Mouse (Mus musculus): ENCODE data around the gene Dusp5. TPM values are rescaled to one million over a fixed set of nuclear protein-coding genes. Genes with fewer than 3 reads are reported as not detected.

Gene Dusp5
- polyA plus RNA-seq, 1 experiment from 2014 or later, result 6.3 TPM

DNA sequence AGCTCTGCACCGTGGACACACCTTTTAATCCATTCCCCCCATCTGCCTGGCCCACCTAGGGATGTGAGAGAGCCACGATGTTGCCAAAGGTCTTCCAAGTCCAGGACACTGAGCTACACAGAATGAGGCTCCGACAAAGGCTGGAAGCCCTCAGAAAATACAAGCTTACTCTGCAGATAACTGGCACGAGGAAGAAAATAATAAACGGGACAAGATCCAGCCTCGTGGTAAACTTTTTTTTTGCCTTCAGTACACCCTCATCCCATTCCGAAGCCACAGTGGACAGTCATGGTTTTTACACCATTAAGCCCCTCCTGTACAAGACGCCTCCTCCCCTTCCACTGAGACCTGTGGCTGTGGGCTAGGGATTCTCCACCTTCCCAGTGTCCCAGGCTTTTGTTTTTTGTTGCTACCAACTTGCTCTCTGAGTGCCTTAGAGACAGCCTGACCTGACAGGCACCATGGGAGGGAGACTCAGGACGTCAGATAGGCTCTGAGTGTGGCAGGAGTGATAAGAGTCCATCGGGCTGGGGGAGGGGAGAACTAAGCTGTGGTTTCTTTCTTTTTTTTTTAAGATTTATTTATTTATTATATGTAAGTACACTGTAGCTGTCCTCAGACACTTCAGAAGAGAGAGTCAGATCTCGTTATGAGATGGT, 7.6 kb upstream of the Dusp5 start:
- H3K27ac ChIP-seq (replicated peaks), result no peak overlapping the region
- no peaks in the 10 kb centered on the region for H3K9me3 ChIP-seq (replicated peaks)
- no peaks in the 10 kb centered on the region for H3K36me3 ChIP-seq
- 57% methylated on average over 11 of the region's 11 CpGs for WGBS
- peaks cover 26% of the 10 kb centered on the region for H3K4me1 ChIP-seq
- H3K4me3 ChIP-seq, result no peak overlapping the region
- peaks cover 23% of the 10 kb centered on the region for H3K27me3 ChIP-seq (ENCODE audit: low read depth, poor library complexity, severe bottlenecking)
- DNase-seq (ENCODE audit: low spot score), result no peak

DNA sequence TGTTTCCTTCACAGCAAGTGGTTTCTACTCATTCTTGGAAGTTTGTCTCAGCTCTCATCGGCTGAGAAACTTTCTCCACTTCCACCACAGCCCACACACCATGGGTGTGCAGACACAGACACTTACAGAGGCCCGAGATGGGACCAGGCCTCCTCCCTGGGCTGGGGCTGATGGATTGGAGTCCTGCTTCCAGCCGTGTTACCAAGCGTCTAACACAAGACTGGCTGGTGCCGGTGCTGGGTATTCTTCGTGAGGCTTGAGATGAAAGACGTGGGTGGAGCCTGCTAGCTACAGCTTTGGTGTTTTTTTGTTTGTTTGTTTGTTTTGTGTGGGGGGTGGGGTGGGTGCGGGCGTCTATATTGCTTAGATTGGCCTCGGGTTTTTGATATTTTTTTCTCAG, 1.4 kb upstream of the Dusp5 start:
- H3K9me3 ChIP-seq (replicated peaks), result no peaks in the 10 kb centered on the region
- H3K4me1 ChIP-seq, result peaks cover 56% of the 10 kb centered on the region

DNA sequence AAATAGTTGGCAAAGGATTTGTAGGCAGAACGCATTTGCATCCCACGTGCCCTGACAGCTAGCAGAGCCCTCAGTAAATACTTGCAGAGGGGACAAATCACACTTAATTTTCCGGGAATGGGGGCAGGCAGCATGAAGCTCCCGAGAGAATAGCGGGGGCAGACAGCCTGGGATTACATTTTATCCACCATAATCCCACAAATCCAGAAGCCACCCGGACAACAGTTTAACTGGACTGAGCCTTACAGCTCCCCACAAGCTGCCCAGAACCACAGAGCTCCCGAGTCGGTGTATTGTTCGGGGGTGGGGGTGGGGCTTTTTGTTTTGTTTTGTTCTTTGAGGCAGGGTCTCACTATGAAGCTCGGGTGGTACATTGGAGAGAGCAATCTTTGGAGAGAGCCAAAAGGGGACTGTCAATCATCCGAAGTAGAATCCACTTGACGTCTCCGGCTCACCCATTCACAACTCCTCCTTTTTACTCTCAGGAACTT, 733 bp upstream of the Dusp5 start:
- DNase-seq (ENCODE audit: low spot score), result peak; percentile 47
- H3K36me3 ChIP-seq, result no peaks in the 10 kb centered on the region
- peaks cover 54% of the 10 kb centered on the region for H3K27me3 ChIP-seq (ENCODE audit: low read depth, poor library complexity, severe bottlenecking)
- H3K9me3 ChIP-seq (replicated peaks), result no peaks in the 10 kb centered on the region
- 1% methylated on average over 13 of the region's 13 CpGs for WGBS
- H3K4me1 ChIP-seq, result peaks cover 55% of the 10 kb centered on the region
- H3K4me3 ChIP-seq, result peak overlapping the region; percentile 77
- peak overlapping the region; percentile 90 for H3K27ac ChIP-seq (replicated peaks)

More for the DNA sequence above, 1.4 kb upstream of the Dusp5 start:
- Histone ChIP-seq H3K36me3 (no peaks in the 10 kb centered on the region), H3K4me3 (0 out of 2 replicates have a peak overlapping the region, but pooled peaks have one; percentile 77), H3K27ac (replicated peaks) (no peak overlapping the region), H3K27me3 (ENCODE audit: low read depth, poor library complexity, severe bottlenecking) (peaks cover 47% of the 10 kb centered on the region)
- DNase-seq (ENCODE audit: low spot score), result no peak
- 17% methylated on average over 10 of the region's 10 CpGs for WGBS

DNA sequence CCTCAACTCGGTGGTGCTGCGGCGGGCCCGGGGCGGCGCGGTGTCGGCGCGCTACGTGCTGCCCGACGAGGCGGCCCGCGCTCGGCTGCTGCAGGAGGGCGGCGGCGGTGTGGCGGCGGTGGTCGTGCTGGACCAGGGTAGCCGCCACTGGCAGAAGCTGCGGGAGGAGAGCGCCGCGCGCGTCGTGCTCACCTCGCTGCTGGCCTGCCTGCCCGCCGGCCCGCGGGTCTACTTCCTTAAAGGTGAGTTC, 471 bp downstream of the Dusp5 start:
- peak overlapping the region; percentile 77 for H3K4me3 ChIP-seq
- peaks cover 4% of the 10 kb centered on the region; the same call in 1 of the 2 replicates for H3K36me3 ChIP-seq
- peaks cover 55% of the 10 kb centered on the region for H3K4me1 ChIP-seq
- no peaks in the 10 kb centered on the region for H3K9me3 ChIP-seq (replicated peaks)
- 0% methylated on average over 35 of the region's 36 CpGs for WGBS
- peaks cover 63% of the 10 kb centered on the region for H3K27me3 ChIP-seq (ENCODE audit: low read depth, poor library complexity, severe bottlenecking)
- peak overlapping the region; percentile 90 for H3K27ac ChIP-seq (replicated peaks)
- no peak for DNase-seq (ENCODE audit: low spot score)

DNA sequence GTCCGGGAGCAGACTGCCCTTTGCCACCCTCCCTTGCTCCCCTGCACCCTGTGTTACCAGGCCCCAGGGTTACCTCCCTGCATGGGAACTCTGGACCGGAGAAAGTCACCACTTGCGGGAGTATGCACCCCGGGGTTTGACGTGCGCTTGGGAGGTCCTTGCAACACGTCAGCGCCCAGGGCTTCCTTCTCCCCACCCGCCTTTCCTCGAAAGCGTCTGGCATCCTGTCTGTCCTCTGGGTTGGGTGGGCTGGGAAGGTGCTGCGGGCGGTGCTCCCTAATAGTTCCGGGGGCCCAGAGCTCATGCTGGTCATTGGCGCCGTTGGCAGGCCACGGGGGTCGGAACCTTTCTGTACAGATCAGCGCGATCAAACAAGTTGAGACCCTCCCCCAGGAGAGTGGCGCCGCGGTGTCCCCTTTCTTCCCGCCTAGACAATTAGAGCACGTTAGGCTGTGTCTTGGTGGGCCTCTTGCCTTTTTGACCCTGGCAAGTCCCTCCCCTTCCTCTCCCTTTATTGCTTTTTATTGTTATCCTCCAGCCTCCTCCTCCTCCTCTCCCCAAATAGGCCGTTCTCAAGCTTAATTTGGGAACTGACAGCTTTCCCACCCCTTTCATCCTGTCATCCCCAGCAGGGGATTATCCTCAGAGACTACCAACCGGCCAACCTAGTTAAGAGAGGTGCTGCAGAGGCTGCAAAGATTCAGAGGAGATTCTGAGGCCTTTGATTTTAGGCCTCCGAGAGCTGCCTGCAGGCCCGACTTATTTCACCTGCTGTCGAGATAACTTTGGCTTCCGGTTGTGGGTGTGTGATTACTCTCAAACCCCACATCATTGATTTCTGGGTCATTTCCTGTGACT, 1.0 kb downstream of the Dusp5 start:
- peak overlapping the region; percentile 77 for H3K4me3 ChIP-seq
- H3K27ac ChIP-seq (replicated peaks), result peak overlapping the region; percentile 90
- H3K27me3 ChIP-seq (ENCODE audit: low read depth, poor library complexity, severe bottlenecking), result peaks cover 65% of the 10 kb centered on the region
- DNase-seq (ENCODE audit: low spot score), result peak; percentile 72
- peaks cover 7% of the 10 kb centered on the region; the same call in 1 of the 2 replicates for H3K36me3 ChIP-seq
- WGBS, result under 1% methylated on average over 31 of the region's 31 CpGs
- H3K9me3 ChIP-seq (replicated peaks), result no peaks in the 10 kb centered on the region
- H3K4me1 ChIP-seq, result peaks cover 55% of the 10 kb centered on the region

DNA sequence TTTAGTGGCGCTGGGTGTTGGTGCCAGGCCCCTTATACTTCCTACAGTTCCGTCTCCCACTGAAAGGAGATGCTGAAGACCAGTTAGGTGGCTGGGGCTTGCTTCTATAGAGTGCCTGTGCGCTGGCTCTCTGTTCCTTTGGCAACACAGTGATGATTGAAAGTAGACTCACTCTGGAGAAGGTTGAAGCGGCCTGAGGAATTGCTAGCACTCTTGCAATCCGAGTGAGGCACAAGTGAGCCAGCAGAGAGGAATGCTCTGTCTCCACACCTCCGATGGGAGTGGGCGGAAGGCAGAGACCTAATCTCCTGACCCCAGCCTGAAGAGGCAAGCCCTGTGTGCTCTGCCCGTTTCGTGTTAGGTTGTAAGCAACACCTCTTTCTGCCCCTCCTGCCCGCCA, 2.5 kb downstream of the Dusp5 start:
- Histone ChIP-seq H3K36me3 (peaks cover 12% of the 10 kb centered on the region; the same call in 1 of the 2 replicates), H3K27ac (replicated peaks) (no peak overlapping the region), H3K27me3 (ENCODE audit: low read depth, poor library complexity, severe bottlenecking) (peaks cover 73% of the 10 kb centered on the region), H3K4me1 (peaks cover 55% of the 10 kb centered on the region), H3K4me3 (peak overlapping the region; percentile 77; the same call in 1 of the 2 replicates), H3K9me3 (replicated peaks) (no peaks in the 10 kb centered on the region)
- no peak for DNase-seq (ENCODE audit: low spot score)
- 38% methylated on average over 10 of the region's 10 CpGs for WGBS

DNA sequence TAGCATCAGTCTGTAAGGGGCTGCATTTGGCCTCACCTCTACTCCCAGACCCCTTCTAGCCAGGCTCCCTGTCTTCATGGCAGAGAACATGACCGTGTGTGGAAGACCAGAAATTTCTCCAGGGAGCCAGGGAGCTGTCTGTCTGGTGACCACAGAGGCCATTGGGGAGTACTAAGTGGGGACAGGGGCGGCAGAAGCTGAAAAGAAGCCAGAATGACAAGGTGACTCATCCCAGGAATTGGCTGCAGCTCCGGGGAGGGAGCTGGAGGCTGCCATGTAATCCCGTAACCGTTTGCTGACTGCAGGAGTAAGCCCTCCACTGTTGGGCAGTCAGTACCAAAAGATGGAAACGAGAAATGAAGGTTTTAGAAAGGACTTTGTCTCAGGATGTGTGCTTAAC, 3.1 kb downstream of the Dusp5 start:
- 46% methylated on average over 6 of the region's 6 CpGs for WGBS
- peaks cover 67% of the 10 kb centered on the region for H3K27me3 ChIP-seq (ENCODE audit: low read depth, poor library complexity, severe bottlenecking)
- H3K9me3 ChIP-seq (replicated peaks), result no peaks in the 10 kb centered on the region
- H3K4me1 ChIP-seq, result peaks cover 53% of the 10 kb centered on the region
- 0 out of 2 replicates have a peak overlapping the region, but pooled peaks have one; percentile 77 for H3K4me3 ChIP-seq
- no peak for DNase-seq (ENCODE audit: low spot score)
- H3K27ac ChIP-seq (replicated peaks), result no peak overlapping the region
- H3K36me3 ChIP-seq, result peaks cover 12% of the 10 kb centered on the region; the same call in 1 of the 2 replicates

DNA sequence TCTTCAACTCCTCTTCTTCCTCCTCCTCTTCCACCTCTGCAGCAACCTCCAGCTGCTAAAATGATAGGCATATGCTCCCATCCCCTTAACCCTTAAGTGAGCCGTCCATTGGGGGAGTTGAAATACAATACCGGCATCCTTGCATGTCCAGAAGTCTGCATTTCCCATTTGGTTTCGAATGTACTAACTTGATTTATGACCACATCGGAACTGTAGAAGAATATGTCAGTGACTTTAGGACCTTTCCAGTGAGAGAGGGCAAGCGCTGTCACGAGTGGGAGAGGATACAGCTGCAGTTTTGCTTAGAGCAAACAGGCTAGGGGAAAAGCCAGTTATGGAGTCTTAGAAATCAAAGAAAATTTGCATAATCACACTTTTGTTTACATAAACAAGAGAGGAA, 3.8 kb downstream of the Dusp5 start:
- peaks cover 16% of the 10 kb centered on the region; the same call in 1 of the 2 replicates for H3K36me3 ChIP-seq
- H3K4me3 ChIP-seq, result no peak overlapping the region
- DNase-seq (ENCODE audit: low spot score), result no peak
- peaks cover 46% of the 10 kb centered on the region for H3K4me1 ChIP-seq
- peaks cover 60% of the 10 kb centered on the region for H3K27me3 ChIP-seq (ENCODE audit: low read depth, poor library complexity, severe bottlenecking)
- H3K9me3 ChIP-seq (replicated peaks), result no peaks in the 10 kb centered on the region
- H3K27ac ChIP-seq (replicated peaks), result no peak overlapping the region
- 85% methylated on average over 6 of the region's 6 CpGs for WGBS

DNA sequence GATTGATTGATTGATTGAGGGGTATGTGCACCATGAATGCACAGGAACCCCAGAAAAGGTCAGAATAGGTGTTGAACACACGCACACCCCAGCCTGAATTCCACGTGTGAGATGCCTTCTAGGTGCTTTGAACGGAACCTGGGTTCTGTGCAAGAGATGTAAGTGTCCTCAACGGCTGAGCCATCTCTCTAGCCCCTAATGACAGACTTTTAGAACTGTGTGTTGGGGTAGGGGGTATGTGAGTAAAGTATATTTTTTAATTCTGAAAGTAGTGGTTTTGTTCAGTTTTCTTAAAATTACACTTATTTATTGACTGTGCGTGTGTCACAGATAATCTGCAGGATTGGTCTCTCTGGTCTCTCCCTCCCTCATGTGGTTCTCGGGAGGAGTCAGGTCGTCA, 4.3 kb downstream of the Dusp5 start:
- H3K27ac ChIP-seq (replicated peaks), result no peak overlapping the region
- 89% methylated on average over 7 of the region's 7 CpGs for WGBS
- no peaks in the 10 kb centered on the region for H3K9me3 ChIP-seq (replicated peaks)
- H3K4me1 ChIP-seq, result peaks cover 41% of the 10 kb centered on the region
- H3K4me3 ChIP-seq, result no peak overlapping the region
- H3K27me3 ChIP-seq (ENCODE audit: low read depth, poor library complexity, severe bottlenecking), result peaks cover 58% of the 10 kb centered on the region
- no peak for DNase-seq (ENCODE audit: low spot score)
- H3K36me3 ChIP-seq, result peaks cover 22% of the 10 kb centered on the region

DNA sequence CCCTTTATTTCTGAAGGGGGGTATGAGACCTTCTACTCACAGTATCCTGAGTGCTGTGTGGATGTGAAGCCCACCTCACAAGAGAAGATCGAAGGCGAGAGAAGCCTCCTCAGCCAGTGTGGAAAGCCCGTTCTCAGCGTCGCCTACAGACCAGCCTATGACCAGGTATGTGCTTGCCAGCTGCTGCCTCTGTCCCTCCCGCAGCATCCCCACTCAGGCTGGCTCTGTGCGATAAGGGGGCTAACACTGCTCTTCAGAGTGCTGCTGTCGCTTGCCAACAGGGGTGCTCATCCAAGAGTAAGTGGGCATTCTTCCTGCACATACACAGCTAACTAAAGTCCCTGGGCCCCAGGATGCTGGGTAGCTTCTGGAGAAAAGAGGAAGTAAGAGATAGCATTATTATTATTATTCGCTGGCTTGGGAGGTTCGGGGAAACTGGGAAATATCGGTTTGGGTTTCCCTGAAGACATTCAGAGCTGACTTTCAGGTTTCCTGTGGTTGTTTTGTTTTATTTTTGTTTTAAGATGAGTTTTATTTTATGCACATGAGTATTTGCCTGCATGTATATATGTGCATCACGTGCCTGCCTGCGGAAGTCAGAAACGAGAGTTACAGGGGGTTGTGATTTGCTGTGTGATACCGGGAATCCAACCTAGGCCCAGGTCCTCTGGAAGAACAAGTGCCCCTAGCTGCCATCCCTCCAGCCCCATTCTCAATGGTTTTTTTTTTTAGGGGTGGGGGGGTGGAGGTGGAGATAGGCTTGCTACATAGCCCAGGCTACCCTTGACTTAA, 5.1 kb downstream of the Dusp5 start:
- no peak for DNase-seq (ENCODE audit: low spot score)
- Histone ChIP-seq H3K27me3 (ENCODE audit: low read depth, poor library complexity, severe bottlenecking) (peaks cover 58% of the 10 kb centered on the region), H3K27ac (replicated peaks) (no peak overlapping the region), H3K9me3 (replicated peaks) (no peaks in the 10 kb centered on the region), H3K4me3 (no peak overlapping the region), H3K4me1 (peaks cover 33% of the 10 kb centered on the region), H3K36me3 (peaks cover 30% of the 10 kb centered on the region)
- 94% methylated on average over 15 of the region's 15 CpGs for WGBS

DNA sequence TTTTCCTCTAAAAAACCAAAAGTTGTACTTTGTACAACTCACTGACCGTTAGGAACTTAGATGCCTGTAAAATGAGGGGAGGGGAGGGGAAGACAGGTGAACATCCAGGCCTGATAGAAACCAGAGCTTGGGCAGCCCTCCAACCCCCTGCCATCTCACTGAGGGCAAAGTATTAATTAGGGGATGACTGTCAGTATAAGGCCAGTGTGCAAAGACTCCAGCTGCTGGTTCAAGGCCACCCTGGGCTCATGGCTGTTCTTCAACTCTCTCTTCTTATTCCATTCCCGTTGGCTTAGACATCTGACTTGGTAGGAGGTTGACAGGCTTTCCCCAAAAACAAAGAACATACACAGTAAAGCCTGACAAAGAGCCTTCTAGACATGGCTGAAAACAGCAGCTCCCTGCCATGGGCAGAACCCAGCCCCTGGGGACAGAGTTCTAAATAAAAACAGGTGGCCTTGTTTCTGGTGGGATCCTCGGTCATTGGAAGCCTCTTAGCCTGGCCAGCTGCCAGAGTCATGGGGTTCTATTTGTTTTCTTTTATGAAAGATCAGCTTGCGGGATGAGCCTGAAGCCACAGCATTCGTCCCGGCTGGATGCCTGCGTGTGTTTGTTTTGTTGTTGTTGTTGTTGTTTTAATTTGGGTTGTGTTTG, 6.0 kb downstream of the Dusp5 start:
- Histone ChIP-seq H3K9me3 (replicated peaks) (no peaks in the 10 kb centered on the region), H3K4me3 (no peak overlapping the region), H3K4me1 (peaks cover 25% of the 10 kb centered on the region), H3K36me3 (peaks cover 36% of the 10 kb centered on the region), H3K27me3 (ENCODE audit: low read depth, poor library complexity, severe bottlenecking) (peaks cover 53% of the 10 kb centered on the region), H3K27ac (replicated peaks) (no peak overlapping the region)
- WGBS, result 67% methylated on average over 7 of the region's 7 CpGs
- DNase-seq (ENCODE audit: low spot score), result no peak

DNA sequence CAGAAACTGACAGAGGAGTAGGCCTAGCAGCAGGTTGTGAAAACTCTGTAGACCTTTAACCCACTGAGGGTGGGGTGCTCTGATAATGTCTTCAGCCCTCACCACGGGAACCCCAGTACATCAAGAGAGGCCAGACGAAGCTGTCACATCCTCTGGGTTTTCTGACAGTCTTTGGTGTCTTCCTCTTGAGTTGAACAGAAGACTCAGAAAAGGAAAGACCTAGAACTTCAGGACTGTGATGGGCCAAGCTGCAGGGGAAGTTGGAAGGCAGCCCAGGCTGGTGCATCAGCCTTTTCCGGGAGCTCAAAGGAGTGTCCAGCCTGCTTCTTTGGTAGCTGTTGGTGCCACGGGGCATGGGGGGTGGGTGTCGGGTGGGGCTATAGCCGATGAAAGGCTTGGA, 6.5 kb downstream of the Dusp5 start:
- H3K27ac ChIP-seq (replicated peaks), result no peak overlapping the region
- H3K27me3 ChIP-seq (ENCODE audit: low read depth, poor library complexity, severe bottlenecking), result peaks cover 47% of the 10 kb centered on the region
- 88% methylated on average over 6 of the region's 6 CpGs for WGBS
- no peaks in the 10 kb centered on the region for H3K9me3 ChIP-seq (replicated peaks)
- H3K4me3 ChIP-seq, result no peak overlapping the region
- H3K36me3 ChIP-seq, result peaks cover 41% of the 10 kb centered on the region
- H3K4me1 ChIP-seq, result peaks cover 19% of the 10 kb centered on the region
- DNase-seq (ENCODE audit: low spot score), result no peak

All from midbrain, embryonic 10.5 days (tissue).